Mouse (Mus musculus) small intestine, adult 2 months (tissue): Measurements from ENCODE around the gene Ube2e2.
"Not testable (repeated sequence)": the region's sequence is repeated elsewhere in the genome, so short reads cannot be mapped to it uniquely, and the experiment has no call there.

Experiments used
- CTCF ChIP-seq: fragments of 200-500 bp; IDR thresholded peaks from 2 replicates; pipeline ENCODE4 v1.5.1; 2012; ENCODE audit warnings: low read depth, mild to moderate bottlenecking, control low read depth, inconsistent platforms, low read length, moderate library complexity, mixed read lengths; ENCODE audit not compliant: insufficient replicate concordance, insufficient read length; ENCODE audit errors: extremely low read depth
- POLR2A ChIP-seq: fragments of 200-500 bp; IDR thresholded peaks from 2 replicates; pipeline ENCODE4 v1.6.1; 2012; ENCODE audit warnings: low read depth, mild to moderate bottlenecking, control low read depth, inconsistent platforms, low read length, moderate library complexity

DNA sequence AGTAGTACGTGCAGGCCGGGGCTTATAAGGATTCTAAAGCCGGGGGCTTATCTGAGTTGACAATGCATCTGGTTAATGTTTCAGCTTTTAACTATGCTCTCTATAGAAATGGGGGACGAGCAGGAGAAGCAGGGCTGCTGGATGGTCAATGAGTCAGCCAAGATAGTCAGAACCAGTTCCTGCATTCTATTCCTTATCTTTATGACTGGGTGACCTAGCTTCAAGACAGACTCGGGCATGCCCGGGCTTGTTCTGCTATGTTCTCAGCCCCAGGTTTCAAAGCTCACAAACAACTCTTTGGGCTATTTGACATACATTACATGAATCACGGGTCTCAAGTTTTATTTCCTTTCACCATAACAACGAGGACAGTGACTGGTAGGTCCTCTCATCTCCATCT lies 329.1 kb downstream of the Ube2e2 start:
- TF ChIP-seq POLR2A, CTCF: not testable (repeated sequence)
